Mouse (Mus musculus) stomach, embryonic 15.5 days (tissue): Measurements from ENCODE around the gene Pik3ap1. TPM values are rescaled to one million over a fixed set of nuclear protein-coding genes. Genes with fewer than 3 reads are reported as not detected.
A peak's percentile ranks its signal among the peaks of the same experiment; 100 is the strongest.

Experiments
- ATAC-seq: fragments of 200-750 bp; cut with Nextera tagmentation; 2 replicates; pipeline ENCODE4 v1.8.0; 2017; ENCODE audit warnings: low read depth, moderate number of reproducible peaks, moderate TSS enrichment; ENCODE audit not compliant: insufficient read depth, low FRiP score
- H3K27ac ChIP-seq: fragments of 300-500 bp; sonication (generic); 2 replicates; pipeline ENCODE4 v1.5.1; 2015; ENCODE audit warnings: mild to moderate bottlenecking, inconsistent platforms
- H3K27me3 ChIP-seq: fragments of 300-500 bp; sonication (generic); replicated peaks from 2 replicates; pipeline ENCODE4 v1.6.1; 2015; ENCODE audit warnings: inconsistent platforms
- H3K36me3 ChIP-seq: fragments of 300-500 bp; sonication (generic); 2 replicates; pipeline ENCODE4 v1.6.1; 2015; ENCODE audit warnings: inconsistent platforms
- H3K4me1 ChIP-seq: fragments of 300-500 bp; sonication (generic); 2 replicates; pipeline ENCODE4 v1.6.1; 2015; ENCODE audit warnings: inconsistent platforms
- H3K4me2 ChIP-seq: fragments of 300-500 bp; sonication (generic); 2 replicates; pipeline ENCODE4 v1.6.1; 2015; ENCODE audit warnings: mild to moderate bottlenecking, inconsistent platforms
- H3K4me3 ChIP-seq: fragments of 300-500 bp; sonication (generic); replicated peaks from 2 replicates; pipeline ENCODE4 v1.5.1; 2015; ENCODE audit warnings: inconsistent platforms
- H3K9ac ChIP-seq: fragments of 300-500 bp; sonication (generic); 2 replicates; pipeline ENCODE4 v1.6.1; 2015; ENCODE audit warnings: inconsistent platforms
- H3K9me3 ChIP-seq: fragments of 300-500 bp; sonication (generic); 2 replicates; pipeline ENCODE4 v1.6.1; 2016; ENCODE audit warnings: inconsistent platforms
- WGBS: fragments of 180-500 bp; shearing (Covaris S2); methylation state at CpG from one replicate; pipeline ENCODE4 v1.1.7; 2015; 5-methylcytosine and 5-hydroxymethylcytosine counted together
- polyA plus RNA-seq: library from polyadenylated mRNA; unstranded; fragments of >200 nt; fragmentation: Nextera tagmentation; extraction: Ambion mirVana; gene quantifications from 2 replicates; pipeline ENCODE4 v1.2.1, GENCODE M21; 2015

Gene Pik3ap1
- polyA plus RNA-seq, 1 experiment from 2014 or later, result 10.5 TPM

DNA sequence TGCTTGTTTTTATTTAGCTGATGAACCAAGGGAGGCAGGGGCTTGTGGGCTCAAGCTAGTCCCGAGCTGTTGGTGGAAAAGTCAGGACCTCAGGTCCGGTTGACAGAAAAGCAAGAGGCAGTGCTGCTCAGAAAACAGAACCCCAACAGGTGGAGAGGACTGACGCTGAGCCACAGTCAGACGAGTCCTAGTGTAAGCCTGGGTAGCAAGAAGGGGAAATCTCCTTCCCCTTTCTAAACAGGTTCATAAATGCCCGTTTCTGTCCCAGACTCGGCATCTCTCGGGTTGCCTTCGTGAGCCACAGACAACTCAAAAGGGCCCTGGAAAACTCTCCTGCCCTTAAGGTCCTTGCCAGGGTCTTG, 40.3 kb downstream of the Pik3ap1 start:
- no peak overlapping the region for H3K4me2 ChIP-seq
- H3K4me3 ChIP-seq, result no peak overlapping the region
- peak overlapping the region; percentile 38; the same call in 1 of the 2 replicates for H3K27ac ChIP-seq
- no peak overlapping the region for H3K9ac ChIP-seq
- no peaks in the 10 kb centered on the region for H3K9me3 ChIP-seq
- no peaks in the 10 kb centered on the region for H3K27me3 ChIP-seq
- H3K4me1 ChIP-seq, result no peaks in the 10 kb centered on the region
- no peak for ATAC-seq
- H3K36me3 ChIP-seq, result no peaks in the 10 kb centered on the region
- 76% methylated on average over 8 of the region's 8 CpGs for WGBS

DNA sequence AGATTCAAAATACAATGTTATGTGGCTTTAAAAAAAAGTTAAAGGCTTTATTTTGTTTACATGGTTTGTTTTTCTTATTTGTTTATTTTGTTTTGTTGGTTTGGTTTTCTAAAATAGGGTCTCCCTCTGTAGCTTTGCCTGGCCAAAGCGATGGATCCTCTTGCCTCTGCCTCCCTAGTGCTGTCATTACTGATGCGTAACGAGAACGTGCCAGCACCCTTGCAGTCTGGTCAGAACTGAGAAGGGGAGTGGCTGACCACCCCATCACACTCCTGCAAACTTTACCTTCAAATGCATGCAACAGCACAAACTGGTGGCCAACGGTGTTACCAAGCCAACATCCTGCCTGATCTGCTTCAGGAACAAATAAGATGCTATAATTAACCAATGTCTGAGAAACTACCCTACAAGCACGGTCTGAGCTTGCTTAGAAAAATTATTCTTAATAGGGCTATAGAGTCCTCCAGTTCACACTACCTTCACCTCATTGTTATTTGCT, 42.3 kb downstream of the Pik3ap1 start:
- no peak for ATAC-seq
- peaks cover 4% of the 10 kb centered on the region; the same call in 1 of the 2 replicates for H3K4me1 ChIP-seq
- no peaks in the 10 kb centered on the region for H3K9me3 ChIP-seq
- no peak overlapping the region for H3K27ac ChIP-seq
- no peak overlapping the region for H3K9ac ChIP-seq
- WGBS, result 69% methylated on average over 6 of the region's 6 CpGs
- no peaks in the 10 kb centered on the region for H3K36me3 ChIP-seq
- no peaks in the 10 kb centered on the region for H3K27me3 ChIP-seq
- no peak overlapping the region for H3K4me3 ChIP-seq
- no peak overlapping the region for H3K4me2 ChIP-seq

DNA sequence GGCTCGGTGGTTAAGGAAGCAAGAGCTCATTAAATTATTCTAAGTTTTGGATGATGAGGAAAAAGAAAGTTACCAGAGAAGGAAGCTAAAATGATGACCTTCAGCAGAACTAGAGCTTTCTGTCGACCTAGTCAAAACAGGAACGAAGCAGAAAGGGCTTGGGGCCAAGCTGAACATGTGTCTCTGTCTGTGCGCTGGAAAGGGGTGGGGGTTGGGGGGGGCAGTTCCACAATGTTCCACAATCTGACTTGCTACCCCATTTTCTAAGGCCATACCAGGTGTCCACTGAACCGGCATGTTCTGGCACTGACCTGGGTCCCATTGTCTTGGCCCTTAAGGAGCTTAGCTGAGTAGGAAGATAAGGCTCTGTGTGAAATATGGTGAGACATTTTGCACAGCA, 43.2 kb downstream of the Pik3ap1 start:
- no peaks in the 10 kb centered on the region for H3K9me3 ChIP-seq
- H3K4me1 ChIP-seq, result peaks cover 4% of the 10 kb centered on the region; the same call in 1 of the 2 replicates
- no peaks in the 10 kb centered on the region for H3K36me3 ChIP-seq
- H3K27me3 ChIP-seq, result no peaks in the 10 kb centered on the region
- 68% methylated on average over 5 of the region's 5 CpGs for WGBS
- H3K4me2 ChIP-seq, result no peak overlapping the region
- H3K4me3 ChIP-seq, result no peak overlapping the region
- no peak for ATAC-seq
- H3K9ac ChIP-seq, result no peak overlapping the region
- H3K27ac ChIP-seq, result no peak overlapping the region

DNA sequence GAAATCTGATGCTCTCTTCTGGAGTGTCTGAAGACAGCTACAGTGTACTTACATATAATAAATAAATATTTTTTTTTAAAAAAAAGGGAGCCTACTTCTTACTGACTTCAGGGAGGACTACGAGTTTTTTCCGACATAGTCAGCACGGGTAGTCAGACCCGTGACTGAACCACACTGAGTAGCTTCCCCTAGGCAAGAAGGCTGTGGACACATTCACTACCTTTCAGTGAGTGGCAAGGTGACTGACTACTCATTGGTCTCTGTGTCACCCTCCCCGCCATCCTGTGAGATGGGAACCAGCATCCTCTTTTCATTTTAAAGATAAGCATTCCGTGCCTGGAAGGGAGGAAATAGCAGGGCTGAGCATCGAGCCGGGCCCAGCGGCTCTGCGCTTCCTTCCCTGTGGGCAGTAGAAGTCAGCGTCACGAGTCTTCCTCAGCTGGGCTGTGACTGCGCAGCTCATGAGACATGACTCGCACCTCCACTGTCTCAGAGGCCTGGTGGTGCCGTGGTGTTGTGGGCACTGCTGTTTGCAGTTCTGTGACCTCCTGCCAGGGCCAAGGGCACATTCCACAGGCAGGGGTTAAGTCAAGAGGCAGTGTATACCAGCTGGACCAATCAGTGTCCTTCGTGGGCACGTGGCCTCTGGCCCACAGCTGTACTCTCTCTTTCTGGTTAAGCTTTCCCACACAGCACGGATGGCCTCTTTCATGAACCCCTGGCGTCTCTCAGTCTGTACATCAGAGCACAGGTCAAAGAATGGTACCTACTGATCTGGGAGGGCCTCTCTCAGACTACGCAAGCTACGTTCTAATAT, 45.7 kb downstream of the Pik3ap1 start:
- H3K27ac ChIP-seq, result no peak overlapping the region; the same call in 1 of the 2 replicates
- ATAC-seq, result peak; percentile 43; the same call in 1 of the 2 replicates
- H3K4me2 ChIP-seq, result no peak overlapping the region
- H3K4me3 ChIP-seq, result no peak overlapping the region
- H3K36me3 ChIP-seq, result no peaks in the 10 kb centered on the region
- H3K9ac ChIP-seq, result no peak overlapping the region
- peaks cover 4% of the 10 kb centered on the region; the same call in 1 of the 2 replicates for H3K4me1 ChIP-seq
- WGBS, result 54% methylated on average over 21 of the region's 21 CpGs
- no peaks in the 10 kb centered on the region for H3K9me3 ChIP-seq
- no peaks in the 10 kb centered on the region for H3K27me3 ChIP-seq

DNA sequence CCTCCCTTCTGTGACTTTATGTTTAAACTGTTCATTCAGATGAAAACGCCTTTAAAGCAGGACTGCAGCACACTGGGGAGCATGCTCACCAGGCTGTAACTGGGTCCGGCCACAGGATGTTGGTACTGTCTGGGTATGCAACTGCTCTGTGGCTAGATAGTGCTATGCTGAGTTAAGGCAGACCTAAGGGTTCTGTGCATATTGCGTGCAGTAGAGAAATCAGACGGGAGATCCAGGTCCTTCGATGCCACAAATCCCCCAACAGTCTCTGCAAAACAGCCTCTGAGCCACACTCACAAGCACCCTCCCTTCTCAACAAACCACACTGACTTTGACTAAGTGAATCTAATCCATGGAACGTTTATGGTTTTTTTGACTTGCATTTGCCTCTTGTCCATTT, 46.5 kb downstream of the Pik3ap1 start:
- WGBS, result 71% methylated on average over 6 of the region's 6 CpGs
- Histone ChIP-seq H3K4me1 (peaks cover 4% of the 10 kb centered on the region; the same call in 1 of the 2 replicates), H3K9me3 (no peaks in the 10 kb centered on the region)

DNA sequence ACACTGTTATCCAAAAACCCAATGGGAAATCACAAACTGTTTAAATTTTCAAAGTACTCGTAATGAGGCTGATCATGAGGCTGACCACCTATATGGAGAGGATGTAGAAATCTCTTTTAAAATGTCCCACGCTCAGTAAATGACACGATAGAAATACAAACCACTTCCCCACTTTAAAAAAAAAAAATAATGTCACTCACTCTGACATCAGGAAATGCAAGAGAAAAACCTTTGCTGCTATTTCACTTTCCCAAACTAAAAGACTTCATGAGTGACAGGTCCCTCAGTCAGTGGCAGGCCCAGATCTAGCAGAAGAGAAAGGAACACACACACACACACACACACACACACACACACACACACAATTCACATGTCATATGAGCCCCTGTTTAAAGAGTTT, 49.2 kb downstream of the Pik3ap1 start:
- Histone ChIP-seq H3K4me1 (peaks cover 4% of the 10 kb centered on the region; the same call in 1 of the 2 replicates), H3K27ac (no peak overlapping the region), H3K36me3 (no peaks in the 10 kb centered on the region), H3K4me3 (no peak overlapping the region), H3K27me3 (no peaks in the 10 kb centered on the region), H3K9ac (no peak overlapping the region), H3K9me3 (no peaks in the 10 kb centered on the region), H3K4me2 (no peak overlapping the region)
- WGBS, result 87% methylated on average over 3 of the region's 3 CpGs
- ATAC-seq, result no peak

More for the DNA sequence above, 46.5 kb downstream of the Pik3ap1 start:
- no peak overlapping the region for H3K27ac ChIP-seq
- H3K4me2 ChIP-seq, result no peak overlapping the region
- no peak overlapping the region for H3K9ac ChIP-seq
- H3K4me3 ChIP-seq, result no peak overlapping the region
- H3K27me3 ChIP-seq, result no peaks in the 10 kb centered on the region
- no peak for ATAC-seq
- no peaks in the 10 kb centered on the region for H3K36me3 ChIP-seq

DNA sequence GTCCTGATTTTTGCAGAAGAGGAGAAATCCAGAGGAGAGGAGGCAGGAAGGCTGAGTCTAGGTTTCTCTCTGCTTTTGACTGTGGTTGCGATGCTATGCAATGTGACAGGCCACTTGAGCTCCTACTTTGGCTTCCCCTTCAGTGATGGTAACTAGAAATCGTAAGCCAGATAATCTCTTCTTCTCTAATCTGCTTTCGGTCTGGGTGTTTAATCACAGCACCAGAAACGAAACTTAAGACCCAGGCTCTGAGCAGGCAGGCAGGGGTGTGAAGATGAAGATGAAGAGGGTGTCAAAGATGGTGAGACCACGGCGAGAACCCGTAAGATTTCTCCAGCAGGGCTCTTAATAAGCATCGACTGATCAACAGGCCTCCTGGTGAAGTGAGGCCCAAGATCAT, 51.9 kb downstream of the Pik3ap1 start:
- no peaks in the 10 kb centered on the region for H3K4me1 ChIP-seq
- no peak overlapping the region for H3K9ac ChIP-seq
- no peak for ATAC-seq
- no peak overlapping the region for H3K4me2 ChIP-seq
- H3K36me3 ChIP-seq, result no peaks in the 10 kb centered on the region
- no peaks in the 10 kb centered on the region for H3K9me3 ChIP-seq
- 80% methylated on average over 8 of the region's 8 CpGs for WGBS
- H3K4me3 ChIP-seq, result no peak overlapping the region
- H3K27me3 ChIP-seq, result no peaks in the 10 kb centered on the region
- H3K27ac ChIP-seq, result no peak overlapping the region

DNA sequence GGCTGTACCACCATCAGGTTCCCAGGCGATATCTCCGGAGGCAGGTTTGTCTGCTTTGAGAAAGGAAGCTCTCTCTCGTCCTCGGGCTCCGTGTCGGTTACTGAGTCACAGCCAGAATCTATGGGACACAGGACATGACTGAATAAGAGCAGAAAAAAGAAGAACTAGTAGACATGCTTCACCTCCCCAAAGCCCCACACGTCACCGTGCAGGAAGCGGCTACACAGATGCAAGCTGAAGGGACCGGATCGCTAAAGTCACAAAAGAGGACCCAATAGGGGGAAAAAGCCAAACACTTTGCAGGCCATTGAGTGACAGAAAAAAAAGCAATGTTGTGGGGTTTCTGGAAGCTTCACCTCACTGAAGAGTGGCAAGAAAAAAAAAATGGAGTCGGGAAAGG, 52.7 kb downstream of the Pik3ap1 start:
- Histone ChIP-seq H3K4me3 (no peak overlapping the region), H3K9me3 (no peaks in the 10 kb centered on the region), H3K27me3 (no peaks in the 10 kb centered on the region), H3K27ac (no peak overlapping the region), H3K4me2 (no peak overlapping the region), H3K36me3 (no peaks in the 10 kb centered on the region), H3K9ac (no peak overlapping the region), H3K4me1 (no peaks in the 10 kb centered on the region)
- ATAC-seq, result no peak
- 83% methylated on average over 12 of the region's 12 CpGs for WGBS

DNA sequence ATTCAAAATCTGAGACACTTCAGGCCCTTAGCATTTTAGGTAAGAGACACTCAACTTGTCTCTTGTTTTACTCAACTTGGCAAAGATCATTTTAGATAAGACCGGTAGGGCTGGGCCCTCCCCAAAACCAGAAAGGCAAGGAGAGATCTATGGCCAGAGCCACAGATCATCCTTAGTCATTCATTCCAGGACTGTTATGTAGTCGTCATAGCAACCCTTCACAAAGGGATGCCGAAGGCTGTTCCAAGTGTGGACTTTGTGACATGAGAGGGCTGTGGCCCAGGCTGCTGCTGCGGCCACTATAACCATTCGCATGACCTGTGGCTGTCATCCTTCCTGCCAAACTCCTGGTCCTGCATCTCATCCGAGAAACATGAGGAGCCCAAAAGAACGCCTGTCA, 54.5 kb downstream of the Pik3ap1 start:
- H3K9ac ChIP-seq, result no peak overlapping the region
- no peaks in the 10 kb centered on the region for H3K36me3 ChIP-seq
- 81% methylated on average over 7 of the region's 7 CpGs for WGBS
- H3K27me3 ChIP-seq, result no peaks in the 10 kb centered on the region
- no peak for ATAC-seq
- no peak overlapping the region for H3K4me3 ChIP-seq
- H3K4me1 ChIP-seq, result no peaks in the 10 kb centered on the region
- no peaks in the 10 kb centered on the region for H3K9me3 ChIP-seq
- H3K27ac ChIP-seq, result no peak overlapping the region
- H3K4me2 ChIP-seq, result no peak overlapping the region

DNA sequence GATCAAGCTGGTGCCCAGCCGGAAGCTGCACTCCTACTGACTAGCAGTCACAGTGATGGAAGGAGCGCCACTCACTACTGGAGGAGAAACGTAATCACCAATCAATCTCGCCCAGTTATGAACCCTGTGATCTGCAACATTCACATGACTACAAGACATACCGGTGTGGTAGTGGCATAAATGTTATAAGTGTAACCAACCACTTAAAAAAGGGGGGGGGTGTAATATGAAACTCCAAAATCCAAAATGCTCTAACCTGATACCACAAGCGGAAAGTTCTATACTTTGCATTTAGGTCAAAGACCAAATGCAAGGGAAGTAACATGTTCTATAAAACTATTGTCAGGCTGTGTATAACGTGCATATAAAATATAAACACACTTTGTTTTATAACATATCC, 54.9 kb downstream of the Pik3ap1 start:
- no peaks in the 10 kb centered on the region for H3K36me3 ChIP-seq
- no peak overlapping the region for H3K9ac ChIP-seq
- H3K4me1 ChIP-seq, result no peaks in the 10 kb centered on the region
- H3K4me3 ChIP-seq, result no peak overlapping the region
- 94% methylated on average over 7 of the region's 7 CpGs for whole genome bisulfite sequencing
- no peaks in the 10 kb centered on the region for H3K9me3 ChIP-seq
- no peak overlapping the region for H3K4me2 ChIP-seq
- H3K27ac ChIP-seq, result no peak overlapping the region
- no peak for ATAC-seq
- no peaks in the 10 kb centered on the region for H3K27me3 ChIP-seq

DNA sequence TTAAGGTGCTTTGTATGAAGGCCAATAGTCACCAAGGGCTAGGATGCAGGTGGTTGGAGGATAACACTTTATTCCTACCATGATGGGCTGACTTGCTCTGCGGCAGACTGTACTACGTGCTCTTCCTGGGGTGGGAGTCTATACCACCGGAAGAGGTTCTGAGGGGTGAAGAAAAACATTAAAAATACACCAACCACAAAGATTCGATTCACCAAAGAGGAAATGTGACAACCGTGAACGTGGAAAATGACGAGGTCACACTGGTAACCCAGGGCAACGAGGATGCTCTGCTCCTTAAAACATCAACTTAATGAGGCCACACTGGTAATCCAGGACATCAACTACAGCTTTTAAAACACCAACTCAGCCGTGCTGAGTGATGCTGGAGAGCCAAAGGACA, 56.2 kb downstream of the Pik3ap1 start:
- WGBS, result 77% methylated on average over 9 of the region's 9 CpGs
- Histone ChIP-seq H3K36me3 (no peaks in the 10 kb centered on the region), H3K27me3 (no peaks in the 10 kb centered on the region), H3K9ac (no peak overlapping the region), H3K4me2 (no peak overlapping the region), H3K27ac (no peak overlapping the region), H3K4me1 (no peaks in the 10 kb centered on the region), H3K4me3 (no peak overlapping the region), H3K9me3 (no peaks in the 10 kb centered on the region)
- no peak for ATAC-seq

DNA sequence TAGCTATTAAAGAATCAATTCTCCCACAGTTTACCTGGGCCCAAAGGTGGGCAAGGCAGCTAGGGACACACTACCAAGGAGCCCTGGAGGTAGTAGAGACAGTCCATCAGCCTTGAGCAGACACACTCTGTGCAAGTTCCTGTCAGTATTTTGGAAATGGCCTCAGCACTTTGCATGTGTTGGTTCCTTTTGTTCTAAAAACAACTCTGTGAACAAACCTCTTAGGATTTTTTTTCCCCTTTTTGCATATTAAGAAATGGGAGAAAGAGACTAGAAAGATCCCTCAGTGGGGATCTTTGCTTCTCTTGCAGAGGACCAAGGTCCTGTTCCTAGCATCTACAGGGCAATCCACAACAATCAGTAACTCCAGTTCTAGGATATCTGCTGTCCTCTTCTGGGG, 61.1 kb downstream of the Pik3ap1 start:
- Histone ChIP-seq H3K4me2 (no peak overlapping the region), H3K27ac (no peak overlapping the region), H3K27me3 (no peaks in the 10 kb centered on the region), H3K4me1 (no peaks in the 10 kb centered on the region), H3K4me3 (no peak overlapping the region), H3K9me3 (no peaks in the 10 kb centered on the region), H3K9ac (no peak overlapping the region), H3K36me3 (no peaks in the 10 kb centered on the region)
- no peak for ATAC-seq
